11 mouse cellular contexts compared by ENCODE assay signal in the genomic region with DNA sequence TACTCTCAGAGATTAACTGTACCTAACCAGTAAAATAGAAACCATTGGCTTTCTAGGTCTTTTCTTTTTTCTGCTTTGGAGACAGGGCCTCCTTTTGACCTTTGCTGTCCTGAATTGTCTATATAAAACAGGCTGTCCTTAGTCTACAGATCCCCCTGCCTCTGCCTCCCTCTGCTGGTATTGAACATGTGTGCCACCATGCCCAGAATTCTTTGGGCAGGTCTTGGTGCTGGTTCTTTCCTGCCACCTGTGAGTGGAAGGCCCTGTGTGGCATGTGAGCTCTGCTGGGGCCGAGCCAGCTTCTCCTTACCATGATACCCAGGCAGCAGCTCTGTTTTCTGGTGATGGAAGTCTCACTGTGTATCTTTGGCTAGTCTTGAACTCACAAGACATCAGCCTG.
"Had no signal": no experiment of that assay in that cellular context is flagged by ENCODE, and none has a peak within 500 bp of the region (broad histone marks: within the 10 kb centered on the region; RNA-seq: fewer than 3 reads in every experiment).

No protein-coding gene starts in this region.

- H3K4me3 ChIP-seq: limb, embryonic 12.5 days; megakaryocyte, embryonic 14.5 days; midbrain, embryonic 12.5 days had no signal

- H3K9ac ChIP-seq: limb, embryonic 12.5 days; midbrain, embryonic 12.5 days had no signal

- DNase-seq: kidney, adult 18-20 months; kidney, postnatal 25 days; lung, postnatal 10 days; right cerebral cortex, postnatal 14 days; thymus, postnatal 14 days had no signal

- H3K4me2 ChIP-seq: limb, embryonic 12.5 days; midbrain, embryonic 12.5 days had no signal

- H3K27ac ChIP-seq: limb, embryonic 12.5 days; macrophage; midbrain, embryonic 12.5 days had no signal

- H3K9me3 ChIP-seq: limb, embryonic 12.5 days; megakaryocyte, embryonic 14.5 days; midbrain, embryonic 12.5 days had no signal

- H3K4me1 ChIP-seq: limb, embryonic 12.5 days; midbrain, embryonic 12.5 days had no signal

- H3K27me3 ChIP-seq: limb, embryonic 12.5 days; megakaryocyte, embryonic 14.5 days; midbrain, embryonic 12.5 days had no signal

- ATAC-seq: inflammation-experienced regulatory T-cells, adult 6 months; midbrain, embryonic 16.5 days had no signal
